Mouse (Mus musculus): ENCODE data around the gene Pcgf2.
A peak's percentile ranks its signal among the peaks of the same experiment; 100 is the strongest.

Pcgf2 gene

GRCm38 (mm10) chr11:97694921-97695711 lies 5.2 kb downstream of the Pcgf2 start:
- TF ChIP-seq POU5F1 (IDR thresholded peaks at IDR 0.05; ENCODE audit: borderline replicate concordance, low read length): no peak
- TF ChIP-seq NANOG (IDR thresholded peaks at IDR 0.05; ENCODE audit: borderline replicate concordance, low read length): no peak
- no peak for TF ChIP-seq CTCF (conservative IDR thresholded peaks at IDR 0.05; ENCODE audit: low read length)
- H3K9me3 ChIP-seq (ENCODE audit: low read length): no peaks in the 10 kb centered on the region
- H3K4me3 ChIP-seq (replicated peaks; ENCODE audit: low read length): peak overlapping the region; percentile 94
- peaks cover 85% of the 10 kb centered on the region for H3K4me1 ChIP-seq (replicated peaks; ENCODE audit: low read depth, low read length)
- no peaks in the 10 kb centered on the region for H3K27me3 ChIP-seq (ENCODE audit: insufficient read depth, low read length)
- H3K36me3 ChIP-seq (ENCODE audit: insufficient read depth, low read length): peaks cover 65% of the 10 kb centered on the region

- H3K27me3 ChIP-seq (ENCODE audit: insufficient read depth, low read length): no peaks in the 10 kb centered on the region
- no peaks in the 10 kb centered on the region for H3K9me3 ChIP-seq (ENCODE audit: low read length)
- TF ChIP-seq NANOG (IDR thresholded peaks at IDR 0.05; ENCODE audit: borderline replicate concordance, low read length) (no peak), POU5F1 (IDR thresholded peaks at IDR 0.05; ENCODE audit: borderline replicate concordance, low read length) (no peak), CTCF (conservative IDR thresholded peaks at IDR 0.05; ENCODE audit: low read length) (no peak)
- 0 out of 2 replicates have a peak overlapping the region, but pooled peaks have one; percentile 37 for H3K4me3 ChIP-seq (replicated peaks; ENCODE audit: low read length)
- H3K36me3 ChIP-seq (ENCODE audit: insufficient read depth, low read length): peaks cover 72% of the 10 kb centered on the region
- peaks cover 91% of the 10 kb centered on the region for H3K4me1 ChIP-seq (replicated peaks; ENCODE audit: low read depth, low read length)
Measured at GRCm38 (mm10) chr11:97694435-97694834, 5.9 kb downstream of the Pcgf2 start.

- Histone ChIP-seq H3K36me3 (ENCODE audit: insufficient read depth, low read length) (peaks cover 89% of the 10 kb centered on the region), H3K9me3 (ENCODE audit: low read length) (no peaks in the 10 kb centered on the region), H3K27me3 (ENCODE audit: insufficient read depth, low read length) (no peaks in the 10 kb centered on the region), H3K4me3 (replicated peaks; ENCODE audit: low read length) (no peak overlapping the region; the same call in 1 of the 2 replicates), H3K4me1 (replicated peaks; ENCODE audit: low read depth, low read length) (peaks cover 93% of the 10 kb centered on the region)
- TF ChIP-seq NANOG (IDR thresholded peaks at IDR 0.05; ENCODE audit: borderline replicate concordance, low read length): no peak
- peak; percentile 85 for TF ChIP-seq CTCF (conservative IDR thresholded peaks at IDR 0.05; ENCODE audit: low read length)
Measured at GRCm38 (mm10) chr11:97689861-97690260, 10.4 kb downstream of the Pcgf2 start.

GRCm38 (mm10) chr11:97687061-97687460 lies 13.2 kb downstream of the Pcgf2 start:
- Histone ChIP-seq H3K4me3 (replicated peaks; ENCODE audit: low read length) (peak overlapping the region; percentile 72), H3K36me3 (ENCODE audit: insufficient read depth, low read length) (peaks cover 89% of the 10 kb centered on the region), H3K4me1 (replicated peaks; ENCODE audit: low read depth, low read length) (peaks cover 93% of the 10 kb centered on the region), H3K9me3 (ENCODE audit: low read length) (no peaks in the 10 kb centered on the region), H3K27me3 (ENCODE audit: insufficient read depth, low read length) (no peaks in the 10 kb centered on the region)
- no peak for TF ChIP-seq POU5F1 (IDR thresholded peaks at IDR 0.05; ENCODE audit: borderline replicate concordance, low read length)
- no peak for TF ChIP-seq CTCF (conservative IDR thresholded peaks at IDR 0.05; ENCODE audit: low read length)
- TF ChIP-seq NANOG (IDR thresholded peaks at IDR 0.05; ENCODE audit: borderline replicate concordance, low read length): no peak

GRCm38 (mm10) chr11:97686322-97686908 lies 13.9 kb downstream of the Pcgf2 start:
- Histone ChIP-seq H3K27me3 (ENCODE audit: insufficient read depth, low read length) (no peaks in the 10 kb centered on the region), H3K4me3 (replicated peaks; ENCODE audit: low read length) (peak overlapping the region; percentile 72), H3K36me3 (ENCODE audit: insufficient read depth, low read length) (peaks cover 89% of the 10 kb centered on the region), H3K9me3 (ENCODE audit: low read length) (no peaks in the 10 kb centered on the region), H3K4me1 (replicated peaks; ENCODE audit: low read depth, low read length) (peaks cover 93% of the 10 kb centered on the region)
- TF ChIP-seq CTCF (conservative IDR thresholded peaks at IDR 0.05; ENCODE audit: low read length) (no peak), POU5F1 (IDR thresholded peaks at IDR 0.05; ENCODE audit: borderline replicate concordance, low read length) (no peak), NANOG (IDR thresholded peaks at IDR 0.05; ENCODE audit: borderline replicate concordance, low read length) (no peak)

- peak within 1 kb of the TSS; percentile 72 for H3K4me3 ChIP-seq (replicated peaks; ENCODE audit: low read length)
- H3K36me3 ChIP-seq (ENCODE audit: insufficient read depth, low read length): peaks cover 89% of the 10 kb centered on the region
- no peaks in the 10 kb centered on the region for H3K27me3 ChIP-seq (ENCODE audit: insufficient read depth, low read length)
- no peaks in the 10 kb centered on the region for H3K9me3 ChIP-seq (ENCODE audit: low read length)
- no peak for TF ChIP-seq NANOG (IDR thresholded peaks at IDR 0.05; ENCODE audit: borderline replicate concordance, low read length)
- TF ChIP-seq CTCF (conservative IDR thresholded peaks at IDR 0.05; ENCODE audit: low read length): no peak
- TF ChIP-seq POU5F1 (IDR thresholded peaks at IDR 0.05; ENCODE audit: borderline replicate concordance, low read length): no peak
- peaks cover 92% of the 10 kb centered on the region for H3K4me1 ChIP-seq (replicated peaks; ENCODE audit: low read depth, low read length)
Measured at GRCm38 (mm10) chr11:97685613-97686321, 14.5 kb downstream of the Pcgf2 start, which contains the start of gene Cisd3. TSS of gene Cisd3 (plus strand) at chr11:97685826.

GRCm38 (mm10) chr11:97684766-97685165 lies 15.5 kb downstream of the Pcgf2 start:
- Histone ChIP-seq H3K4me1 (replicated peaks; ENCODE audit: low read depth, low read length) (peaks cover 92% of the 10 kb centered on the region), H3K27me3 (ENCODE audit: insufficient read depth, low read length) (no peaks in the 10 kb centered on the region), H3K4me3 (replicated peaks; ENCODE audit: low read length) (peak overlapping the region; percentile 72), H3K9me3 (ENCODE audit: low read length) (no peaks in the 10 kb centered on the region), H3K36me3 (ENCODE audit: insufficient read depth, low read length) (peaks cover 89% of the 10 kb centered on the region)
- TF ChIP-seq NANOG (IDR thresholded peaks at IDR 0.05; ENCODE audit: borderline replicate concordance, low read length) (no peak), CTCF (conservative IDR thresholded peaks at IDR 0.05; ENCODE audit: low read length) (no peak), POU5F1 (IDR thresholded peaks at IDR 0.05; ENCODE audit: borderline replicate concordance, low read length) (no peak)

GRCm38 (mm10) chr11:97684063-97684680 lies 16.1 kb downstream of the Pcgf2 start:
- Histone ChIP-seq H3K4me3 (replicated peaks; ENCODE audit: low read length) (peak overlapping the region; percentile 72), H3K4me1 (replicated peaks; ENCODE audit: low read depth, low read length) (peaks cover 93% of the 10 kb centered on the region), H3K36me3 (ENCODE audit: insufficient read depth, low read length) (peaks cover 89% of the 10 kb centered on the region), H3K27me3 (ENCODE audit: insufficient read depth, low read length) (no peaks in the 10 kb centered on the region), H3K9me3 (ENCODE audit: low read length) (no peaks in the 10 kb centered on the region)
- no peak for TF ChIP-seq POU5F1 (IDR thresholded peaks at IDR 0.05; ENCODE audit: borderline replicate concordance, low read length)
- TF ChIP-seq CTCF (conservative IDR thresholded peaks at IDR 0.05; ENCODE audit: low read length): no peak
- no peak for TF ChIP-seq NANOG (IDR thresholded peaks at IDR 0.05; ENCODE audit: borderline replicate concordance, low read length)
